Mouse (Mus musculus) stomach, postnatal 0 days (tissue): Measurements from ENCODE around the gene Tex2. TPM values are rescaled to one million over a fixed set of nuclear protein-coding genes. Genes with fewer than 3 reads are reported as not detected.

Source experiments
- ATAC-seq: fragments of 200-750 bp; cut with Nextera tagmentation; 2 replicates; pipeline ENCODE4 v1.8.0; 2017; ENCODE audit not compliant: low FRiP score, low TSS enrichment
- DNase-seq: peaks from one replicate; pipeline ENCODE4 v3.0.0-alpha.2; 2016; ENCODE audit warnings: low spot score
- H3K27ac ChIP-seq: fragments of 300-500 bp; sonication (generic); replicated peaks from 2 replicates; pipeline ENCODE4 v1.5.1; 2014; ENCODE audit warnings: mild to moderate bottlenecking, control low read depth
- H3K27me3 ChIP-seq: fragments of 300-500 bp; sonication (generic); 2 replicates; pipeline ENCODE4 v1.6.1; 2014; ENCODE audit warnings: low read length; ENCODE audit not compliant: control insufficient read depth, insufficient read depth
- H3K36me3 ChIP-seq: fragments of 300-500 bp; sonication (generic); 2 replicates; pipeline ENCODE4 v1.6.1; 2014; ENCODE audit warnings: low read length, mixed read lengths; ENCODE audit not compliant: control insufficient read depth, insufficient read depth
- H3K4me1 ChIP-seq: fragments of 300-500 bp; sonication (generic); replicated peaks from 2 replicates; pipeline ENCODE4 v1.6.1; 2014; ENCODE audit warnings: antibody characterized with exemption; ENCODE audit not compliant: control insufficient read depth, insufficient read depth
- H3K4me2 ChIP-seq: fragments of 300-500 bp; sonication (generic); replicated peaks from 2 replicates; pipeline ENCODE4 v1.6.1; 2014; ENCODE audit warnings: low read depth, mild to moderate bottlenecking, control low read depth, moderate library complexity
- H3K4me3 ChIP-seq: fragments of 300-500 bp; sonication (generic); 2 replicates; pipeline ENCODE4 v1.5.1; 2014; ENCODE audit warnings: low read depth, low read length, control low read depth
- H3K9ac ChIP-seq: fragments of 300-500 bp; sonication (generic); 2 replicates; pipeline ENCODE4 v1.6.1; 2014; ENCODE audit warnings: mild to moderate bottlenecking, low read length, control low read depth, mixed read lengths
- H3K9me3 ChIP-seq: fragments of 300-500 bp; sonication (generic); 2 replicates; pipeline ENCODE4 v1.6.1; 2016; ENCODE audit warnings: low read length; ENCODE audit not compliant: control insufficient read depth
- CTCF ChIP-seq: IDR thresholded peaks from 2 replicates; pipeline ENCODE4 v1.5.1; 2016; ENCODE audit warnings: antibody characterized with exemption, low read depth, mild to moderate bottlenecking, moderate library complexity
- EP300 ChIP-seq: optimal IDR thresholded peaks from 2 replicates; pipeline ENCODE3; 2016; ENCODE audit warnings: antibody characterized with exemption
- WGBS: fragments of 180-500 bp; shearing (Covaris S2); extraction: QIAGEN DNeasy Blood & Tissue Kit; methylation state at CpG from one replicate; pipeline ENCODE4 v1.1.7; 2014; 5-methylcytosine and 5-hydroxymethylcytosine counted together
- polyA plus RNA-seq: library from polyadenylated mRNA; unstranded; fragments of >200 nt; fragmentation: Nextera tagmentation; extraction: Ambion mirVana; gene quantifications from 2 replicates; pipeline ENCODE4 v1.2.1, GENCODE M21; 2015

Gene Tex2
- polyA plus RNA-seq, 1 experiment from 2014 or later, result 11.6 TPM

DNA sequence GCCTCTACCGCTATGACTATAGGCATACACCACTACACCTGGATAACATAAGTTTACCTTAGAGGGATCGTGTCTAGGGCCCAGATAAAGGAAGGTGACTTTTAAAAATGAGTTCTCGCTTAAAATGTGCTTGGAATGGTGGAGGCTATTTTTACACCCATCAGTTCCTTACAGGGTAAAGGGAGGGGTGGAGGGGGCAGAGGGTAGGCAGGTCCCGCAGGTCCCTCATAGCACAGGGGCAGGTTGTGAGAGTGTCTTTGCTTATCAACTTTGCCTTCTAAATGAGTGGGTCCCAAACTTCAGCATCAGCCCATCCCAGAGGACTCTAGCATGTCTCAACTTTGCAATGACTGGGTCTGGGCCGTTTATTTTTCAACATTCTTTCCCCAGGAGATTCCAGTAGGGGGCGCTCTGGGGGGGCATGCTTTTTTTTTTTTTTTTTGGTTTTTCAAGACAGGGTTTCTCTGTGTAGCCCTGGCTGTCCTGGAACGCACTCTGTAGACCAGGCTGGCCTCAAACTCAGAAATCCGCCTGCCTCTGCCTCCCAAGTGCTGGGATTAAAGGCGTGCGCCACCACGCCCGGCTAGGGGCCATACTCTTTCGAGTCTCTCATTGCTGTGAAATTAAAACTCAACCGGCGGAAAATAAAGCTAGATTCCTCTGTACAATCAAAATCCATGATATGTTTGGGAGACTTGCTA, 565 bp upstream of the Tex2 start:
- peak overlapping the region; percentile 38; the same call in 1 of the 2 replicates for H3K9ac ChIP-seq
- peak overlapping the region; percentile 95; the same call in 1 of the 2 replicates for H3K4me3 ChIP-seq
- 55% methylated on average over 13 of the region's 15 CpGs for WGBS

DNA sequence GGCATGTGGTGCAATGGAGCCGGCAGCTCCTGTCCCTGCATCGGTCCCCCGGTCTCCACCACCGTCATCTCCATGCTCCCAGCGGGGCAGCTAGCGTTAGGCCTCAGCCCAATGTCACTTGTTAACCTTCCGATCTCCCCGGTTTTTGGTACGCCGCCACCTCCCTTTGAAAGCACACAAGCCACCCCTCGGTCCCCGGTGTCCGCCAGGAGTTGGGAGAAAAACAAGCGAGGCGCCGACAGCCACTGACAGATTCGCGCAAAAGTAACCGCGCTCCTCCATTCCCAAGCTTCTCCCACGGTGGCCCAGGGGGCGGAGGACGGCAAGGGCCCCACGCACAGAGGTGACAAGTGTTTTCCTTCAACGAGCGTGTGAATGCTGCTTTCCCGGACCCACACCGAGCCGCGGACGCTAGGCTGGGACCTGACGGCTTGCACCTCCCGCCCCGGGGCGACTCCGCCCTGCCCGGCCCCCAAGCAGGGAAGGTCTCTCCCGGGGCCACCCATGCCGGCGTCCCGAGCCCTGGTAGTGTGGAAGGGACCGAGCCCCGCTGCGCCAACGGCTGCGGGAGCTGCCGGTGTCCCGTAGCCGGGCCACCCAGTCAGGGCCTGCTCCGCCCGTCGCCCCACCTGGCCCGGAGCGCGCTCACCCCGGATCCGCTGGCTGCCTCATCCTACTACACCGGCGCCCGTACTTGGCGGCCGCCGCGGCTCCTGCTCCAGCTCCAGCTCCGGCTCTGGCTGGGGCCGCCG, 838 bp downstream of the Tex2 start:
- H3K4me2 ChIP-seq, result peak overlapping the region; percentile 79
- H3K9me3 ChIP-seq, result no peaks in the 10 kb centered on the region
- no peaks in the 10 kb centered on the region for H3K36me3 ChIP-seq
- peak overlapping the region; percentile 94 for H3K9ac ChIP-seq
- TF ChIP-seq EP300 (peak; percentile 8), CTCF (0 out of 2 replicates have a peak, but pooled peaks have one; percentile 8)
- peak overlapping the region; percentile 95 for H3K4me3 ChIP-seq
- under 1% methylated on average over 47 of the region's 67 CpGs for WGBS
- ATAC-seq (peak; percentile 74), DNase-seq (peak; percentile 77)
- H3K27me3 ChIP-seq, result no peaks in the 10 kb centered on the region
- peak overlapping the region; percentile 95 for H3K27ac ChIP-seq
- H3K4me1 ChIP-seq, result no peaks in the 10 kb centered on the region

More for the DNA sequence above, 565 bp upstream of the Tex2 start:
- no peaks in the 10 kb centered on the region for H3K27me3 ChIP-seq
- TF ChIP-seq EP300 (no peak), CTCF (peak; percentile 45)
- H3K36me3 ChIP-seq, result no peaks in the 10 kb centered on the region
- peak overlapping the region; percentile 55 for H3K4me2 ChIP-seq
- H3K9me3 ChIP-seq, result no peaks in the 10 kb centered on the region
- no peaks in the 10 kb centered on the region for H3K4me1 ChIP-seq
- ATAC-seq, result no peak; the same call in 1 of the 2 replicates
- H3K27ac ChIP-seq, result peak overlapping the region; percentile 95
- no peak for DNase-seq

DNA sequence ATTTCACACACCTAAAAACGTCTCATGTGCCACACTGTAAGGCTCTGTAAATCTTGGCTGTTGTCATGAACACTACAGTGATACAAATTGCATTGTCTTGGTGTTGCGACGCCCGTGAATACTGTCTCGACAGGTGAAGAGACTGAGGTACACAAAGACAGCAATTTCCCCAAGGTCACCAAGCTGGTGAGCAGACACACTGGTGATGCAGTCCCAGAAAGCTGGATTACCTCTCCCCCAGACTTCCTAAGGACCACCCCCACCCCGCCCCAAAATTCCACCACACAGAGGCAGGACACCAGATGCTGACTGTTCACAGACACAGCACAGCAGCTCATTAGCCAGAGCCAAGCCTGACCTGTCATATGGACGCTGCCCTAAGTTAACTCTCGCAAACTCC, 3.5 kb downstream of the Tex2 start:
- H3K4me3 ChIP-seq, result no peak overlapping the region
- H3K9me3 ChIP-seq, result no peaks in the 10 kb centered on the region
- 65% methylated on average over 8 of the region's 8 CpGs for WGBS
- ATAC-seq, result no peak
- H3K9ac ChIP-seq, result no peak overlapping the region
- no peak overlapping the region for H3K27ac ChIP-seq
- H3K4me2 ChIP-seq, result no peak overlapping the region
- no peaks in the 10 kb centered on the region for H3K36me3 ChIP-seq
- TF ChIP-seq EP300, result no peak
- no peak for TF ChIP-seq CTCF
- no peaks in the 10 kb centered on the region for H3K27me3 ChIP-seq
- no peaks in the 10 kb centered on the region for H3K4me1 ChIP-seq
- DNase-seq, result no peak

DNA sequence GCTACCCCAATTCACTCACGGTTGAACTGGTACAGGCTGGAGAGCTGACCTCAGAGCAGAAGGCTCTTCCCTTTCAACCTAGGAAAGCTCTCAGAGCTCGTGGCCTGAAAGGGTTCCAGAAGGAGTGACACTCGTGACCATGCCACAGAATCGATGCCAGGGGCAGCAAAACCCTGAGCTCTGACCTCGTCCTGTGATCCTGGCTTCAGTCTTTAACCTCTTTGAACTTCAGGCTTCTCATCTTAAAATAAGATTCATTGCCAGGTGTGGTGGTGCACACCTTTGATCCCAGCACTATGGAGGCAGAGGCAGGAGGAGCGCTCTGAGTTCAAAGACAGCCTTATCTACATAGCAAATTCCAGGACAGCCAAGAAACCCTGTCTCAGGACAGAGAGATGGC, 5.9 kb downstream of the Tex2 start:
- H3K9me3 ChIP-seq, result no peaks in the 10 kb centered on the region
- no peak for DNase-seq
- H3K4me3 ChIP-seq, result no peak overlapping the region
- TF ChIP-seq CTCF (no peak), EP300 (no peak)
- H3K36me3 ChIP-seq, result no peaks in the 10 kb centered on the region
- H3K27ac ChIP-seq, result no peak overlapping the region
- H3K4me1 ChIP-seq, result no peaks in the 10 kb centered on the region
- 78% methylated on average over 6 of the region's 6 CpGs for WGBS
- no peak for ATAC-seq
- no peak overlapping the region for H3K4me2 ChIP-seq
- H3K9ac ChIP-seq, result no peak overlapping the region
- no peaks in the 10 kb centered on the region for H3K27me3 ChIP-seq

DNA sequence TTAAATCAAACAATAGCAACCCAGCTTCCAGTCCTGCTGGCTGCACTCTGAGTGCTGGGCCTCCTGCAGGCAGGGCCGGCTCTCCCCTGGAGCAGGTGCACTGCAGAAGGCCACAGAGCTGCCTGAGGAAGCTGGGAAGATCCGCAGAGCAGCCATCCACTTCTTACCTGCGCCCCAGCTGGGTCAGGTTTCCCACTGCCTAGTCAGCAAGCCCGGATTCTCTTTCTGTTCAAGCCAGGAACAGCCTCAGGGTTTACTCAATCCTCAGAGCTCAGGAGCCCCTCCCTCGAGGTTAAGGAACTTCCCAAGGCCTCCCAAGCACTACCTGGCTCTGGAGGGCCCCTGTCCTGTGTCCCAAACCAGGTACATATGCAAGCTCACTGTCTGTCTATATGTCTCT, 7.2 kb downstream of the Tex2 start:
- WGBS, result 37% methylated on average over 5 of the region's 5 CpGs
- TF ChIP-seq EP300 (no peak), CTCF (no peak)
- no peak overlapping the region for H3K4me2 ChIP-seq
- H3K4me3 ChIP-seq, result no peak overlapping the region
- no peak for ATAC-seq
- DNase-seq, result no peak
- no peaks in the 10 kb centered on the region for H3K9me3 ChIP-seq
- H3K27me3 ChIP-seq, result no peaks in the 10 kb centered on the region
- H3K27ac ChIP-seq, result no peak overlapping the region
- H3K36me3 ChIP-seq, result no peaks in the 10 kb centered on the region
- H3K9ac ChIP-seq, result no peak overlapping the region
- no peaks in the 10 kb centered on the region for H3K4me1 ChIP-seq

DNA sequence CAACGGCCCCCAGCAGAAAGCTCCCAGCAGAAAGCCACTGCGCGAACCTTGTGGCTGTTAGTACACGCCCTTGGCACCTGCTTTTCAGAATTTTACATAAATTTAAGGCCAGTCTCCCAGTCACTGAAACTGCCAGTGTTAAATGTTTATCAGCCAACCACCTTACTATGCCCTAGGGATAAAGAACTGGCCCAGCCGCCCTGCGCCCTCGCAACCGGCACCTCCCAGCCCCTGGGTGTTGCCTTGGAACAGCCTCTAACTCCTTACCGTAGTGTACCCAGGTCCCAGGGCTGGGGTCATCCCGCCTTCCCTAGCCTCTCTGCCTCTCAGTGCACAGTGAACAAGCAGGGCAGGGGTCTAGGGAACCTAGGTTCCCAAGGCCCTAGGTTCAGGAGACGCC, 10.0 kb downstream of the Tex2 start:
- no peaks in the 10 kb centered on the region for H3K4me1 ChIP-seq
- no peaks in the 10 kb centered on the region for H3K9me3 ChIP-seq
- no peak for TF ChIP-seq CTCF
- TF ChIP-seq EP300, result no peak
- H3K27me3 ChIP-seq, result no peaks in the 10 kb centered on the region
- no peaks in the 10 kb centered on the region for H3K36me3 ChIP-seq
- no peak overlapping the region for H3K4me3 ChIP-seq
- no peak overlapping the region; the same call in 1 of the 2 replicates for H3K27ac ChIP-seq
- H3K9ac ChIP-seq, result no peak overlapping the region
- no peak overlapping the region for H3K4me2 ChIP-seq
- no peak for ATAC-seq
- WGBS, result 76% methylated on average over 11 of the region's 11 CpGs
- peak; percentile 56 for DNase-seq
